In the genomic region with DNA sequence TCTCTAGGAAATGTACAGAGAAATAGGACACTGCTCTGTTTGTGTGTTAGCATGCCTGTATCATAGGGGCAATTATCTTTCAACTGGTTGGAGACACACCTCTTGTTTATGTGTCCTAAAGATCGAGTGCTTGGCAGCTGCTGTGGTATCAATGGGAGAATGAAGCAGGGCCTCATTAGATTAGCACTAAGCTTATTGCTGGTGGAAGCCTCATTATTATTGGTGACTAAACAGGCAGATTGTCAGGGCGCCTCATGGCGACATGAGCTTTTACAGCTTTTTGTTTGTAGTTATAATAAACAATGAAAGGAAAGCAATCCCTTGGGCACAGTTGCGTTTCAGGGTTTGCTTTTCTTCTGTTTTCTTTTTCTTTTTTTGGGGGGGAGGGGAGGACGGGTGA, we compare ENCODE assay signal across 12 mouse cellular contexts.
A peak's percentile ranks its signal among the peaks of the same experiment; 100 is the strongest.
DNase-seq lines count a peak whose midpoint lies in the region; ATAC-seq lines count a peak whose summit lies in the region.
"Had no signal": no experiment of that assay in that cellular context is flagged by ENCODE, and none has a peak within 500 bp of the region (broad histone marks: within the 10 kb centered on the region; RNA-seq: fewer than 3 reads in every experiment).

No protein-coding gene starts in this region.

- peak; percentile 61 for DNase-seq in forebrain, embryonic 11.5 days (ENCODE audit: low spot score)
- DNase-seq in kidney, adult 9 months, result no peak
- DNase-seq: gastrocnemius, postnatal 36 days; lung, adult 2 months had no signal

- 50% methylated on average over 5 of the region's 5 CpGs for WGBS in embryonic facial prominence, embryonic 12.5 days
- 16% methylated on average over 5 of the region's 5 CpGs for WGBS in forebrain, embryonic 11.5 days
- WGBS in hindbrain, embryonic 15.5 days, result 22% methylated on average over 5 of the region's 5 CpGs
- WGBS in neural tube, embryonic 13.5 days, result 11% methylated on average over 5 of the region's 5 CpGs

- no peak overlapping the region for H3K27ac ChIP-seq in embryonic facial prominence, embryonic 12.5 days
- H3K27ac ChIP-seq in forebrain, embryonic 11.5 days (ENCODE audit: low read depth, low read length), result no peak overlapping the region
- 0 out of 2 replicates have a peak overlapping the region, but pooled peaks have one; percentile 0 for H3K27ac ChIP-seq in hindbrain, embryonic 15.5 days (replicated peaks)
- 0 out of 2 replicates have a peak overlapping the region, but pooled peaks have one; percentile 1 for H3K27ac ChIP-seq in neural tube, embryonic 13.5 days (replicated peaks)
- H3K27ac ChIP-seq: heart, embryonic 13.5 days; limb, embryonic 15.5 days had no signal

- H3K27me3 ChIP-seq in embryonic facial prominence, embryonic 12.5 days, result no peaks in the 10 kb centered on the region
- no peaks in the 10 kb centered on the region for H3K27me3 ChIP-seq in forebrain, embryonic 11.5 days (ENCODE audit: control insufficient read depth, insufficient read depth, low read length)
- no peaks in the 10 kb centered on the region for H3K27me3 ChIP-seq in hindbrain, embryonic 15.5 days
- H3K27me3 ChIP-seq in neural tube, embryonic 13.5 days, result no peaks in the 10 kb centered on the region
- H3K27me3 ChIP-seq: CH12.LX; heart, embryonic 13.5 days; limb, embryonic 15.5 days had no signal

- no peaks in the 10 kb centered on the region for H3K9me3 ChIP-seq in embryonic facial prominence, embryonic 12.5 days
- H3K9me3 ChIP-seq in forebrain, embryonic 11.5 days (ENCODE audit: control insufficient read depth, low read length), result no peaks in the 10 kb centered on the region
- H3K9me3 ChIP-seq in hindbrain, embryonic 15.5 days, result no peaks in the 10 kb centered on the region
- no peaks in the 10 kb centered on the region for H3K9me3 ChIP-seq in neural tube, embryonic 13.5 days
- H3K9me3 ChIP-seq: heart, embryonic 13.5 days; limb, embryonic 15.5 days had no signal

- no peak overlapping the region for H3K4me2 ChIP-seq in embryonic facial prominence, embryonic 12.5 days (replicated peaks)
- H3K4me2 ChIP-seq in forebrain, embryonic 11.5 days (ENCODE audit: low read depth, low read length, severe bottlenecking), result no peak overlapping the region
- H3K4me2 ChIP-seq in hindbrain, embryonic 15.5 days, result no peak overlapping the region
- no peak overlapping the region for H3K4me2 ChIP-seq in neural tube, embryonic 13.5 days
- H3K4me2 ChIP-seq: heart, embryonic 13.5 days; limb, embryonic 15.5 days had no signal

- no peaks in the 10 kb centered on the region for H3K36me3 ChIP-seq in embryonic facial prominence, embryonic 12.5 days
- H3K36me3 ChIP-seq in forebrain, embryonic 11.5 days (ENCODE audit: control insufficient read depth, insufficient read depth, low read length), result no peaks in the 10 kb centered on the region
- no peaks in the 10 kb centered on the region for H3K36me3 ChIP-seq in hindbrain, embryonic 15.5 days
- H3K36me3 ChIP-seq in neural tube, embryonic 13.5 days, result no peaks in the 10 kb centered on the region
- H3K36me3 ChIP-seq: heart, embryonic 13.5 days; limb, embryonic 15.5 days had no signal

- H3K4me1 ChIP-seq in embryonic facial prominence, embryonic 12.5 days, result no peaks in the 10 kb centered on the region
- H3K4me1 ChIP-seq in forebrain, embryonic 11.5 days (replicated peaks; ENCODE audit: control insufficient read depth, insufficient read depth, low read length), result peaks cover 2% of the 10 kb centered on the region; the same call in 1 of the 2 replicates
- no peaks in the 10 kb centered on the region; the same call in 1 of the 2 replicates for H3K4me1 ChIP-seq in hindbrain, embryonic 15.5 days (replicated peaks)
- 0 out of 2 replicates have a peak, but pooled peaks cover 10% of the 10 kb centered on the region for H3K4me1 ChIP-seq in neural tube, embryonic 13.5 days (replicated peaks)
- H3K4me1 ChIP-seq: heart, embryonic 13.5 days; limb, embryonic 15.5 days had no signal

- H3K9ac ChIP-seq in embryonic facial prominence, embryonic 12.5 days, result no peak overlapping the region
- no peak overlapping the region for H3K9ac ChIP-seq in forebrain, embryonic 11.5 days (ENCODE audit: low read length)
- H3K9ac ChIP-seq in hindbrain, embryonic 15.5 days, result no peak overlapping the region
- no peak overlapping the region for H3K9ac ChIP-seq in neural tube, embryonic 13.5 days
- H3K9ac ChIP-seq: heart, embryonic 13.5 days; limb, embryonic 15.5 days had no signal

- no peak overlapping the region for H3K4me3 ChIP-seq in embryonic facial prominence, embryonic 12.5 days
- H3K4me3 ChIP-seq in forebrain, embryonic 11.5 days (ENCODE audit: low read depth, low read length), result no peak overlapping the region
- H3K4me3 ChIP-seq in hindbrain, embryonic 15.5 days, result no peak overlapping the region
- no peak overlapping the region for H3K4me3 ChIP-seq in neural tube, embryonic 13.5 days
- H3K4me3 ChIP-seq: heart, embryonic 13.5 days; limb, embryonic 15.5 days had no signal

- ATAC-seq in embryonic facial prominence, embryonic 12.5 days (ENCODE audit: insufficient number of reproducible peaks, insufficient read depth, low FRiP score, low TSS enrichment), result 0 out of 2 replicates have a peak, but pooled peaks have one; percentile 15
- ATAC-seq in forebrain, embryonic 11.5 days (replicated peaks; ENCODE audit: low FRiP score), result peak; percentile 94
- peak; percentile 51; the same call in 1 of the 2 replicates for ATAC-seq in hindbrain, embryonic 15.5 days (ENCODE audit: low FRiP score, low read depth)
- ATAC-seq in neural tube, embryonic 13.5 days (ENCODE audit: low read depth), result peak; percentile 83
- ATAC-seq in erythroid progenitor cell, adult 5-6 weeks (replicated peaks; ENCODE audit: low FRiP score, poor library complexity, severe bottlenecking), result no peak
- no peak for ATAC-seq in granulocyte monocyte progenitor cell, adult 5-6 weeks (replicated peaks; ENCODE audit: poor library complexity, severe bottlenecking)

Comparison
In these comparisons a context has a peak if more than half of its experiments do, and no peak if none do; other contexts are left out.
1. ATAC-seq: peak in embryonic facial prominence, embryonic 12.5 days (single experiment), forebrain, embryonic 11.5 days (single experiment), hindbrain, embryonic 15.5 days (single experiment) and neural tube, embryonic 13.5 days (single experiment); none in erythroid progenitor cell, adult 5-6 weeks (single experiment) and granulocyte monocyte progenitor cell, adult 5-6 weeks (single experiment).
2. H3K27ac ChIP-seq: peak in hindbrain, embryonic 15.5 days (single experiment) and neural tube, embryonic 13.5 days (single experiment); none in embryonic facial prominence, embryonic 12.5 days (single experiment) and forebrain, embryonic 11.5 days (single experiment).